12 mouse cellular contexts compared by ENCODE assay signal in the genomic region with DNA sequence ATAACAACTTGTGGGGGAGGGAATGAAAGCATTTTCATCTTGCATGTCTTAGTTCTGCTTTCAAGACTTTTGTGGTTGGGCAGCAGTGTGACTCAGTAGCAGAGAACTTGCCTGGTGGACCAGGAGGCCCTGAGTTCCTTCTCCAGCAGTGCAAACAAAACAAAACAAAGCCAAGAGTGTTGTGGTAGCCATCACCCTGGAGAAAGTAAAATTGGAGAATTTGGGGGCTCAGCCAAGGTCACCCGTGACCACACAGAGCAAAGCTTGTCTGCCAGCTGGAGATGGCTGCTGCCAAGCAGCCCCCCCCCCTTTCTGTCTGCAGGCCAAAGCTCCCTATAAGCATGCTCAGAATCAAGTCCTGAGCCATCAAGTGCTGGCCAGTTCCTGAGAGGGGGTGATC.
DNase-seq lines count a peak whose midpoint lies in the region; ATAC-seq and TF ChIP-seq lines count a peak whose summit lies in the region.
"Had no signal": no experiment of that assay in that cellular context is flagged by ENCODE, and none has a peak within 500 bp of the region (broad histone marks: within the 10 kb centered on the region; RNA-seq: fewer than 3 reads in every experiment).

No protein-coding gene starts in this region.

- H3K36me3 ChIP-seq in hindbrain, postnatal 0 days (ENCODE audit: insufficient read depth, low read length), result no peaks in the 10 kb centered on the region
- no peaks in the 10 kb centered on the region for H3K36me3 ChIP-seq in hindbrain, embryonic 13.5 days
- H3K36me3 ChIP-seq in midbrain, postnatal 0 days (ENCODE audit: insufficient read depth, low read length), result no peaks in the 10 kb centered on the region
- H3K36me3 ChIP-seq in liver, embryonic 12.5 days, result no peaks in the 10 kb centered on the region
- H3K36me3 ChIP-seq: liver, embryonic 15.5 days had no signal

- H3K27me3 ChIP-seq in hindbrain, postnatal 0 days (ENCODE audit: insufficient read depth, low read length), result no peaks in the 10 kb centered on the region
- H3K27me3 ChIP-seq in hindbrain, embryonic 13.5 days, result peaks cover 27% of the 10 kb centered on the region
- no peaks in the 10 kb centered on the region for H3K27me3 ChIP-seq in midbrain, postnatal 0 days (ENCODE audit: insufficient read depth, low read length)
- peaks cover 7% of the 10 kb centered on the region; the same call in 1 of the 2 replicates for H3K27me3 ChIP-seq in liver, embryonic 12.5 days (replicated peaks)
- H3K27me3 ChIP-seq: liver, embryonic 15.5 days had no signal

- 63% methylated on average over 1 of the region's 1 CpGs for WGBS in hindbrain, postnatal 0 days
- 83% methylated on average over 1 of the region's 1 CpGs for WGBS in hindbrain, embryonic 13.5 days
- 80% methylated on average over 1 of the region's 1 CpGs for WGBS in midbrain, postnatal 0 days
- 63% methylated on average over 1 of the region's 1 CpGs for WGBS in liver, embryonic 12.5 days (ENCODE audit: insufficient replicate concordance)

- no peak overlapping the region for H3K27ac ChIP-seq in hindbrain, postnatal 0 days
- H3K27ac ChIP-seq in hindbrain, embryonic 13.5 days, result no peak overlapping the region
- no peak overlapping the region for H3K27ac ChIP-seq in midbrain, postnatal 0 days (ENCODE audit: low read depth, low read length)
- no peak overlapping the region for H3K27ac ChIP-seq in liver, embryonic 12.5 days
- H3K27ac ChIP-seq: heart, adult 2 months; liver, embryonic 15.5 days had no signal

- H3K9ac ChIP-seq in hindbrain, postnatal 0 days (replicated peaks; ENCODE audit: low read length), result no peak overlapping the region
- H3K9ac ChIP-seq in hindbrain, embryonic 13.5 days, result no peak overlapping the region
- H3K9ac ChIP-seq in midbrain, postnatal 0 days (replicated peaks; ENCODE audit: low read length, poor library complexity, severe bottlenecking), result no peak overlapping the region
- H3K9ac ChIP-seq in liver, embryonic 12.5 days, result no peak overlapping the region
- H3K9ac ChIP-seq: liver, embryonic 15.5 days had no signal

- H3K4me2 ChIP-seq in hindbrain, postnatal 0 days (ENCODE audit: low read depth, low read length), result no peak overlapping the region
- no peak overlapping the region for H3K4me2 ChIP-seq in hindbrain, embryonic 13.5 days
- no peak overlapping the region for H3K4me2 ChIP-seq in midbrain, postnatal 0 days (ENCODE audit: low read depth, low read length, poor library complexity, severe bottlenecking)
- H3K4me2 ChIP-seq in liver, embryonic 12.5 days, result no peak overlapping the region
- H3K4me2 ChIP-seq: liver, embryonic 15.5 days had no signal

- ATAC-seq in hindbrain, postnatal 0 days, result peak; percentile 74
- ATAC-seq in hindbrain, embryonic 13.5 days (ENCODE audit: low FRiP score), result no peak
- no peak for ATAC-seq in midbrain, postnatal 0 days (ENCODE audit: low FRiP score)
- no peak for ATAC-seq in liver, embryonic 12.5 days
- ATAC-seq: activated CD4-positive, CD25-positive, alpha-beta regulatory T cell, adult 4 months had no signal

- no peak for TF ChIP-seq CTCF in hindbrain, postnatal 0 days (IDR thresholded peaks at IDR 0.05; ENCODE audit: low read depth)
- no peak for TF ChIP-seq CTCF in midbrain, postnatal 0 days (IDR thresholded peaks at IDR 0.05)

- H3K4me3 ChIP-seq in hindbrain, postnatal 0 days (ENCODE audit: low read length), result no peak overlapping the region
- H3K4me3 ChIP-seq in hindbrain, embryonic 13.5 days, result no peak overlapping the region
- H3K4me3 ChIP-seq in midbrain, postnatal 0 days (ENCODE audit: low read depth, low read length), result no peak overlapping the region
- no peak overlapping the region for H3K4me3 ChIP-seq in liver, embryonic 12.5 days
- H3K4me3 ChIP-seq: heart, adult 2 months; liver, embryonic 15.5 days had no signal

- peak; percentile 60 for DNase-seq in hindbrain, postnatal 0 days (ENCODE audit: low spot score)
- DNase-seq in 416B (ENCODE audit: low read depth) (peak; percentile 75), adipocyte (ENCODE audit: low spot score) (peak; percentile 68)
- DNase-seq in midbrain, postnatal 0 days (ENCODE audit: low spot score), result peak; percentile 55
- DNase-seq in right cerebral cortex, postnatal 25 days, result no peak
- DNase-seq in thymus, postnatal 36 days, result no peak
- DNase-seq: heart, adult 2 months; kidney, adult 9 months had no signal

- H3K4me1 ChIP-seq in hindbrain, postnatal 0 days (ENCODE audit: insufficient read depth, low read length), result no peaks in the 10 kb centered on the region
- no peaks in the 10 kb centered on the region for H3K4me1 ChIP-seq in hindbrain, embryonic 13.5 days (replicated peaks)
- H3K4me1 ChIP-seq in midbrain, postnatal 0 days (ENCODE audit: insufficient read depth, low read length), result no peaks in the 10 kb centered on the region
- H3K4me1 ChIP-seq in liver, embryonic 12.5 days, result no peaks in the 10 kb centered on the region
- H3K4me1 ChIP-seq: liver, embryonic 15.5 days had no signal

- H3K9me3 ChIP-seq in hindbrain, postnatal 0 days (ENCODE audit: low read length), result no peaks in the 10 kb centered on the region
- H3K9me3 ChIP-seq in hindbrain, embryonic 13.5 days, result no peaks in the 10 kb centered on the region
- H3K9me3 ChIP-seq in midbrain, postnatal 0 days (ENCODE audit: low read length), result no peaks in the 10 kb centered on the region
- H3K9me3 ChIP-seq in liver, embryonic 12.5 days (replicated peaks), result no peaks in the 10 kb centered on the region
- H3K9me3 ChIP-seq: liver, embryonic 15.5 days had no signal

Comparison
In these comparisons a context has a peak if more than half of its experiments do, and no peak if none do; other contexts are left out.
1. DNase-seq: peak in hindbrain, postnatal 0 days (single experiment), 416B (single experiment), adipocyte (single experiment) and midbrain, postnatal 0 days (single experiment); none in right cerebral cortex, postnatal 25 days (single experiment) and thymus, postnatal 36 days (0 of 2).